Mouse (Mus musculus) right cerebral cortex, adult 18-20 months (tissue): ENCODE measurements around the gene Urad.
A peak's percentile ranks its signal among the peaks of the same experiment; 100 is the strongest.

Experiments used
- DNase-seq: peaks from one replicate; pipeline ENCODE4 v3.0.0; 2022; ENCODE audit warnings: mixed read lengths

Gene Urad

DNA sequence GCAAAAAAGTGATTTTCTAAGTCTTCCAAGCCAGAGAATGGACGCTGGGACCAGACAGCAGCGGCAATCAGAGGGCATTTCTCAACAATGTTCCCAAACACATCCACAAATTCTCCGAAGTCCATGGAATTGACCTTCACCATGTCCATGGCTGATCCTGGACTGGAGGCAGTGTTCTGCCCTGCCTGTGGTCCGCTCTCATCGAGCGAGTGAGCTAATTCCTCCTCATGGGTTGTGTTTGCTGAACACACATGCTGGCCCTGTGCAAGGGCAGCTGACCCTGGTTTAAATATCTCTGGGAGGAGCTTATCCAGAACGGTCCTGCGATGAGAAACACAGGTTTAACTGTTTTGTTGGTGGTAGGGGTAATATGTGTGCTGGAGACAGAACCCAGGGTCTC lies at the start of gene Urad:
TSS of gene Urad (minus strand) at position 258 of the 400 bp plus-strand sequence.
- DNase-seq: no peak

DNA sequence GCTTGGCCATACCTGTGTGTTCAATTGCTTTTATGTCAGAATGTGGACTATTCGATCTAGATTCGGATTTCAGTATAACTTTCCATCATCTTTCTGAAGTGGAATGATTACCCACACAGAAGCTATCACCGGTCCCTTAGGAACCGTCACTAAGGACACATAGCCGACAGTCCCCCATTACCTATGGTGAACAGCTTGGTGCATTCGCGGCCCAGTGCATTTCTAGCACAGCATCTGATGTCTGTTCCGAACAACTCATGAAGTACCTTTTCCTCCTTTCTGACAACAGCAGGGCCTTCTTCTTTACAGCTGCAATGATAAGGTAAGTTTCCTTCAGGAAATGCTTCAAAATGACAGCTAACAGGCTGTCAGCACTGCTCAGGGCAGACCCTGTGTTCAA lies 48.0 kb upstream of the Urad start:
- no peak for DNase-seq

DNA sequence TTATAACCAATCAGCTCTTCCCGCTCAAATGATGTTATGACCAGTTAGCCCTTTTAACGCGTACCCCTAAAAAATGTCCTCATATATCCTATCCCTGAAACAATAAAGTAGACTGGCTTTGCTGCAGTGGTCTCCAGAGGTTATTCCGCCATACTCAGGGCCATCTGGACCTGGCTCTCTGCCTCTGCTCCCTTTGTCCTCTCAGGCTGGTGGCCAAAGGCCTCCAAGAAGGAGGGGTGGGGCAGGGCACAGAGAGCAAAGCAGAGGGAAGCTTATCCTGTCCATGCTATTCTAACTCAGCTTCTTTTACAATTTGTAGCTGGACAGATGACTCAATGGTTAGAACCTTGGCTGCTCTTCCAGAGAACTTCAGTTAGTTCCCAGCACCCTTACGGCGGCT lies 46.0 kb upstream of the Urad start:
- DNase-seq: no peak

DNA sequence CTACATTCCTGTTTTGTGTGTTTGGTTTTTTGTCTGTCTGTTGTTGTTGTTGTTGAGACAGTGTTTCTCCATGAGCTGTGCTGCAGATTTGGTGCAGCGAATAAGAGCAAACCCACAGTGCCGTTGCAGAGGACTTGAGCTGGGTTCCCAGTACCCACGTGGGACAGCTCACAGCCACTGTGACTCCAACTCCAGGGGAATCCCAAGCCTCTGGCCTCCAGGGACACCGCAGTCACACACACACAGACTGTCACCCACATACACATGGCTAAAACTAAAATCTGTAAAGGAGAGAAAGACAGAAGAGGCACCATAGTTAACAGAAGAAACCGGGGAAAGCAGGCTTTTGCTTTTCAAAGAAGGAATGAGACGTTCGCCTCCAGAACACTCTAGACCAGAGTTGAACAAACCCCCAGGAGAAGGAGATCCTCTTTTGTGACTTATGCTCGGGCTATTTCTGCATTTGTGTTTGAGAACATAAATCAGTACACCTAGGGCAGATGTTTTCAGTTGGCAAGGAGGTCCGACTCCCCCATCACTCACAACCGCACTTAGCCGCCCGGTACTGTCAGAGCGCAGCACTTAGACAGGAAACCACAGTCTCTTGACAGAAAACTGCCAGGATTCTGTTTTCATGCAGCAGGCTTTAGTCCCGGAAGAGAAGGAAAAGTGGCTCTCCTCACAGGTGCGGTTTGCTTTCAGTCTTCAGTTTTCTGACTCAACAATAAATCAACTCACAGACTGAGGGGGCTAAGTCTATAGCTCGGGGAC lies 43.9 kb upstream of the Urad start:
- DNase-seq: no peak

DNA sequence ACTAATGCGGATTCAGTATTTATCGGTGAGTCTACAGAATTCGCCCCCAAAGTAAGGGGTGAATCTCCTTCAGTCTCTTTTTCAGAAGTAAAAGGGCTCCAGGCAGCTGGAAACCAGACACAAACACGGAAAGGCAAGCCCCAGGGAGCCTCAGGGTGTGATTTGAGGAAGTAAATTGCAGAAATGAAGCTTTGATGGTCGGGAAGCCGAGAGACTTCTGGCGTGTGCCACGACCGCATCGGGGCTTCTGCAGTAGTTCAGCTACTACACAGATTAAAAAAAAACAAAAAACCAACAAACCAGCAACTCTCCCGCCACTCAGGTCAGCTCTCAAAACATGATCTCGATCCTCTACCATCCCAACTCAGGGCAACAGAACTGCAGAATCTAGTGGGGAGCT lies 40.8 kb upstream of the Urad start:
- DNase-seq: no peak

DNA sequence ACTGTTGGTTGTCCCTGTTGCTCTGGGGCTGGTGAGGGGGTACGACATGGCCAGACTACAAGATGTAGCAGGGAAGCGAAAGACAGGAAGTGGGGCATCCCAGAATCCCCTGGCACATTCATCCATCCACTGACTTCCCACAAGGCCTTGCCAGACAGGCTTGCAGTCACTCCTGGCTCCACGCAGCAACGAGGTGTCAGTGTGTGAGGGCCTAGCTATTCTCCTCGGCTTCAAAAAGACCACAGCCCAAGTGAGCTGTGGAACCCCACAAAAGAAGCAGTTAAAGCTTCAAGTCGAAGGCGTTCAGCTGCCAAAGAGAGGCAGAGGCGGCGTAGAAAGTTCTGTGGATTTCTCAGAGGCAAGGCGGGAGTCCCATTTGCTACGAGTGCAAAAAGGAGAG lies 36.2 kb upstream of the Urad start:
- DNase-seq: no peak

DNA sequence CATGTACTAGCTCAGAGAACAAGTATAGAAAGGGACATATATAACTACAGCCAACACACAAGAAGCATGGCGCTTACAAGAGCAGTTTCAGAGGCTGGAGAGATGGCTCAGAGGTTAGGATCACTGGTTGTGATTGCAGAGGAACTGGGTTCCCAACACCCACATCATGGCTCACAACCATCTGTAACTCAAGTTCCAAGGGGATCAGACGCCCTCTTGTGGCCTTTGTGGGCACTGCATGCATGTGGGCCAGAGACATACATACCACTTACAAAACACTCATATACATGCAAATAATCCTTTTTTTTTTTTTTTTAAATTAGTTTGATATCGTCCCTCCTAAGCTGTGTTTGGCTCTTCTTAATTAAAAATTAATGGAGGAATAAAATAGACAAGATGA lies 35.3 kb upstream of the Urad start:
- DNase-seq: no peak

DNA sequence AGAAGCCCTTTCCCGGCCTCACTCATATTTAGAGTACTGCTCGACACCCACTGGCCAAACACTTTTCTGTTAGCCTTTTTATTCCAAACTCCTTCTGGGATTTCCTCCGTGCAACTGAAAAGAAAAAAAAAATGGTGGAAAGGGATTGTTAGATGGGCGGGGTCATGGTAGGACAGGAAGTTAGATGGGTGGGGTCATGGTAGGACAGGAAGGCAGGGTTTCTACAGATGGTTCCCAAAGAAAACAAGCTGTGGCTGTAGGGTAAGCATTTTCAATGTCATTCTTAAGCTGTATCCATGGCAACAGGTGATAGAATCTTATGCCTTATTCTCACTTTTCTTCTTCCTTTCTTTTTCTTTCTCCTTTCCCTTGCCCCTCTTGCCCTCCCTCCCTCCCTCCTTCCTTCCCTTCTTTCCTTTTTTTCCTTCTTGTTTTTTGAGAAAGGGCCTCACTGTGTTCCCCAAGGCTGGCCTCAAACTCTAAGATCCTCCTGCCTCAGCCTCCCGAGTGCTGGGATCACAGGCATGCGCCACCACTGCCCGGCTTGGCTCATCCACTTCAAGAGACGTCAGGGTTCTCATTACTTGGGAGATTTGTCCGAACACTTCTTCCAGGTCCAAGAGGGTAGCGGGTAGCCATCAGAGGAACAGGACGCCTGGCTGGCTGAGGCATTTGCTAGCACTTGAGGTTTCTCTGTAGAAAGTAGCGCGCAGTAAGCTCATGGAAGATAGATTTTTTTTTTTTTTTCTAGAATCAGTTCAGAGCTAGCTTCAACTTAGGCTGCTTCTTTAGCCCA lies 34.2 kb upstream of the Urad start:
- no peak for DNase-seq

DNA sequence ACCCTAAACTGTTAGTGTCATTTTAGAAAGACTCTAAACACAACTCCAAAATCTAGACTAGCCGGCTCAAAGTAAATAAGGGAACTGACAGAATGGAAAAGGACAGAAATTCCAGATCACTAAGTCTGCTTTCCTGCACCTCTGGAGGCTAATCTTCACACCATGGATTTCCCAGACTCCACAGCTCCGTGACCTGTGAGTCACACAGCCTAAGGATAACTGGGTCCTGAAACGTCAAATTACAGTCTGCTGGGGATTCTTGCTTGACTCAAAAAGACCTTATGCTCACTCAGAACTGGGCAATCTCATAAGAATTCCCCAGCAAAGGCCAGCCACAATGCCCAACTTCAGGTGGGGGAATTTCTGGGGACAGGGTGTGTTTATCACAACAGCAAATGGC lies 33.5 kb upstream of the Urad start:
- DNase-seq: no peak

DNA sequence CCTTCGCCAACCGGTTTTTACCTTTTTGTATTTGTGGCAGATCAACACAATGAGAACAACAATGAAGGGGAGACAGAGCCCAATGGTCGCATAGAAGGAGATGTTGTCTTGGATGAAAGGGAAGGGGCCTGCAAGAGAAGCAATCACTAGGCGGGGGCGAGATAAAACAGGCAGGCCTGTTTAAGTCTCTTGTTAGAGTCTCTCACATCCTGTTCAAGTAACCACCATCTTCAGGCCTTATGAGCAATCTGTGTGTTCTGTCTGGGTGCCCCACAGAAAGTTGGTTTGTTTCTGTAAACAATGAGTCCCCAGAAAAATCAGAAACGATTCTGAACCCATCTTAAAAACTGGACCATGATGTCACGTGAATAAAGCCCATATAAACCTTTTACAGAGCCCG lies 32.7 kb upstream of the Urad start:
- no peak for DNase-seq

DNA sequence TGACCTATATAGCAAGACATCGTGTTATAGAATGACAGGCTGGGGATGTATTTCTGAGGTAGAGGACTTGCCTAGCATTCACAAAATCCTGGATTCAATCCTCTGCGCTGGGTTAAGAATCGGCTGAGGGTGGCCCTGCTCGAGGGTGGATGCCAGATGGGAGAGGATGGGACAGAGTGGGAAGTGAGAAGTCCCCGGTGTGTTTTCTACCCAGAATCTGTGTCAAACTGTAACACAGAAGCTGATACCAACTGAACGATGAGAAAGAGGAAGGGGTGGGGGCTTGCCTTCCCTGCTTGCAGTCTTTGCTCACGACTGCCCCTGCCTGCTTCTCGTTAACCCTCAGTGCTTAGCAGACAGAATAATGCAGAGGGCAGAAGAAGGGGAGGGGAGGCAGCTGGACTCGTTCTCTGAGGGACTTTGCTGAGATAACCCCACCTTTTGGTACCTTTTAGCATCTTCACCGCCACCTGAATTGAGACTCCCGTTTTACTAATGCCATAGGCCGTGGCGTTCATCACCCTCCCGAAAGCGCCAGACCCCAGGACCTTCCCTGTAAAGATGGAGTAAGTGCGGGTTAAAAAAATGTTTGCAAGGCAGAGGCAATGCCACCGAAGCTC lies 32.0 kb upstream of the Urad start:
- DNase-seq: peak; percentile 75

DNA sequence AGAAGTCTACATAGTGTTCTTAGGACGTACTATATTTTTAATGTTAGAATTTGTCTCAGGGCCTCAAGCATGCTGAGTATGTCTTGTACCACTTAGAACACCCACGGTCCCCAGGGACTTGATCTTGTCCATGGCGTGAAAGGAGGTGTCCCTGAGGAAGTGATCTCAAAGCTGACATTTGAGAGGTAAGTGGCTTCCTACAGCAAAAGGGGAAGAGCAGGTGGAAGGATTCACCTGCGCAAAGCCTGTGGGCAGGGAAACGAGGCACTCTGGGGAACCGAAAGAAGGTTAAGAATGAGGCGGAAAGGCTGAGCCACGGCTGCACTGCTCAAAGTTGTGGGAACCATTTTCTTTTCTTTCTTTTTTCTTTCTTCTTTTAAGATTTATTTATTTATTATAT lies 29.7 kb upstream of the Urad start:
- DNase-seq: no peak

DNA sequence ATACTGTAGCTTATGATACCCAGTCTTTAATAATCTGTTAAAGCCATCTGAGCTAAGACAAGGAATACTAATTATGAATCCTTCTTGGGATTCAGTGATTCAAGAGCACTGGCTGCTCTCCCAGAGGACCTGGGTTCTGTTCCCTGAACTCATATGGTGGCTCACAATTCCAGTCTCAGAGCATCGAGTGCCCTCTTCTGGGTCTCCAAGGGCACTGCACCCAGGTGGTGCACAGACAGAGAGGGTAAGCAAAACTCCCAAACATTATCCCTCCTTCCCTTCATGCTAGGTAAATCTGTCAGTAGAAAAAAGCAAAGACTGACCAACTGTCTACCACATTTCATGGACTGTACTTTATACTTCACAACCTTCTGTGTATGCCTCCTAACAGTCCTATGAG lies 23.7 kb upstream of the Urad start:
- DNase-seq: no peak

DNA sequence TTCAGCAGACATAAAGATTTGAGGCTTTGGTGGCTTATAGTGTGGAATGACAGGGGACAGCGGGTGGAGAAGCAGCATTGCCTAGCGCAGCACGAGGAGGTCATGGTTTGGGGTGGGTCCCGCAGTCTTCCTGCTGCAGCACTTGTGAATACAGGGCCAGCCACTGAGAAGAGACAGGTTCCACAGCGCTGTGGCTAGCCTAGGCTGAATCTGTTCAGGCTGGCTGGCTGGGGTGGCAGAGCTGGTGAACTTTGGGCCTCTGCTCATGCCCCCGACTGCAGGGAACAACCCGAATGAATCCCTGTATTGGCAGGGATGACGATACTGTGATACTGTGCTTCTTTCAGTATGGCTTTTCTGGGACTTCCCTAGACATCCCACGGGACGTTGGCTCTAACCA lies 21.7 kb upstream of the Urad start:
- no peak for DNase-seq

DNA sequence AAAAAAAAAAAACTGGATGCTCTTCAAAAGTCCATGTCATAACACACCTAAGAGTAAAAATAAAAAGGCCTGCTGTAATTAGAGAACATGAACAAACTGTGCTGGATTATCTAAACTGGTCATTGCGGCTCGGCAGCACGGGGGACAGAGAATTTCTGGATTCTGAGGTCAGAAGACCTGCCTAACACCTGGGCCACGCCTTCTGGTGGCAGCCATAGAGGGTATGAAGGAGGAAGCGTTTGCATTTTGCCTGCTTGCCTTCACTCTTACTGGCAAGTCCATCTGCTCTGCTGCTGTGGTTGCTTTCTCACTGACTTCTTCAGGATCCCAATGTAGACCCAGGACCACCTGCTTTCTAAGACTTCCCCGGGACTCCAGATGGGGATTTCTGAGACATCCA lies 20.7 kb upstream of the Urad start:
- DNase-seq: no peak

DNA sequence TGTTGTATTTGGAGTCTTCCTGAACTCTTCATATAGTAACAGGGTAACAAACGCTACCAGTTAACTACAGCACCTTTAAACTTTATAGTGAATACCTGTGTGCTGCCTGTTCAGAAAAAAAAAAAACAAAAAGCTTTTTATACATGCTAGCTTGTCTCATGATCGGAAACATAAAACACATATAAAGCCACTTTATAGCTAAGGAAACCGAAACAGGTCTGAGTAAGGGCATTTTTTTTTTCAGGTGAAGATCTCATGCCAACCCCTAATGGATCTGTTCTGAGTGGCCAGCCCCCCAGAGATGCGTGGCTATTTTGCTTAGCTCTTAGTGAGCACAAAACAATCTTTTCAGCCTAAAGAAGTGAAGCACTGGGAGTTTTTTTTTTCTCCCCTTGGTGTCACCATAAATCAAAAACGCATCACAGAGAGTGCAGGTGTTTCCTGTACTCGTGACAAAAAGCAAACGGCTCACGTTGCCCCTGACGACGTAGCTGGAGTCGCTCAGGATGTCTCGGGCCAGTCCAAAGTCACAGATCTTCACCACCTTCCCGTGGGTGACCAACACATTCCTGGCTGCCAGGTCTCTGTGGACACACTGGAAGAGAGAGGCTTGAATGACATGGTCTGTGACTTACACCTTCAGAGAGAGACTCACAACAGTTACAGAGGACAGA lies 18.6 kb upstream of the Urad start:
- no peak for DNase-seq

DNA sequence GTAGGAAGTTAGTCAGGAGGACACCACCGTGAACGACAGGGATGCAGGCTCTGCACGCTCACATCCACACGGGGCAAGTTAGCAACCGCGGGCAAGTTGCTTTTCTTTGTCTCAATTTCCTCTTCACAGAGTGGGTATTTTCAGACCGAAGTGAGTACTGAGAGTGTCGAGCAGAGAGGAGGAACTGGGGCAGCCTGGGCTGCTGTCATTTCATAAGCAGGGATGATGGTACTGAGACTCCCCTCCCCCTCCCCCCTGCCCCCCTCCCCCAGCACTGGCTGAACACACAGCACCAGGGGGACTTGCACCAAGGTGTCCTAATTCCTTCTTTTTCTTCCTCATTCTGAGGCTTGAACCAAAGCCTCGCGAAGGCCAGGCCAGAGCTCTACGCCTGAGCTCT lies 17.3 kb upstream of the Urad start:
- DNase-seq: no peak

DNA sequence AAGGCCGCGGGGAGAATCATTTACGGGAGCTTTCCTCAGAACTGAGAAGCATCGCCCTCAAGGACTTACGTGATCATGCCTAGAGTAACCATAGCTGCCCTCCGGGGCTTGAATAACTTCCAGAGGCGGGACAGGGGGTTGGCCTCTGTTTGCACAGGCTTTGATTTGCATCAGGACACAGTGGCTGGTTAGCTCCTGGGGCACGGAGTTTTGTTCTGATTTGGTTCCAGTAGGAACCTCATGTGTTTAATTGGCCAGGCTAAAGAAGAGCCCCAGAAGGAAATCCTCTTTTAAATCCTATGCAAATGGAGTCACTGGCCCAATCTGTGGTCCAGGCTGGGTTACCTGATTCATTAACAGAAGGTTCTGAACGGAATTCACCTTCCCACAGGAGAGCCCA lies 16.7 kb upstream of the Urad start:
- DNase-seq: no peak

DNA sequence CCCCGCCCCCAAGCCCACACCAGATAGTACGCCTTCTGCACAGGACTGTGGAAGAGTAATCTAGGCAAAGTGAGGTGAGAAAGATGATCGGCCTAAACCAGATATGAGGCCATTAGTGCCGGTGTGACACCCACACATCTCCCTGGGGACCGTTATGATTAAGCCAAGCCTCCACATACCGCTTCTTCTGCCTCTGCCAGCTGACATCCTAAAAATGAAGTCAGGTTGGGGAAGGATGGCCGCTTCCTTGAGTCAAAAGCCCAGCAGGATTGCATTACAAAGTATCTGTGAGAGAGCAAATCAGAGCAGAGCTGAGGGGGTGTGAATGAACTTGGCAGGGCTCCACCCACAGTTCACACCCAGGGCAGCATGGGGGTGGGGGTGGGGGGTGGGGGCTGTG lies 10.5 kb upstream of the Urad start:
- DNase-seq: no peak

DNA sequence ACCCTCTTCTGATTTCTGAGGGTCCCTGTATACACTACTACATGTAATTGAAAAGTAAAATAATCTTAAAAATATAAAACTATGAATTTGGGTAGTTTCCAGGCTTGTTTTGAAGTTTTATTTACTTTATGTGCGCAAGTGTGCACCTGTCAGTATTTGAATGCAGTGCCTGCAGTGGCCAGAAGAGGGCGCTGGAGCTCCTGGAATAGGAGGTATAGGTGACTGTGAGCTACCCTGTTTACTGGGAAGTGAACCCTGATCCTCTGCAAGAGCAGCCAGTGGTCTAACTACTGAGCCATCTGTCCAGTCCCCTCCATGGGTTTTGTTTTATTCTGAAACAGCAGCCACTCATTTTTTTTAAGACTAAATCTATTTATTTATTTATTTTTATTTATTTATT lies 9.3 kb upstream of the Urad start:
- peak; percentile 20 for DNase-seq

DNA sequence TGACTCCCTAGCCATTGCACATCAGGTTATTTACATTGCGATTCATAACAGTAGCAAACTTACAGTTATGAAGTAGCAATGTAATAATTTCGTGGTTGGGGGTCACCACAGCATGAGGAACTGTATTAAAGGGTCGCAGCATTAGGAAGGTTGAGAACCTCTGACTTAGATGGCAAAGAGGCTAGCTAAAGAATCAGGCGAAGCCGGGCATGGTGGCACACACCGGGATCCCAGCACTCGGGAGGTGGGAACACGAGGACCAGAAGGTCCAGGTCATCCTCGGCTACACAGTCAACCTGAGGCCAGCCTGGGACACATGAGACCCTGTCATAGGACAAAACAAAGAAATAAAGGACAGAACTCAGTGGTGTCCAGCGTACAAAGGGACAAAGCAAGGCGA lies 7.7 kb upstream of the Urad start:
- DNase-seq: no peak

DNA sequence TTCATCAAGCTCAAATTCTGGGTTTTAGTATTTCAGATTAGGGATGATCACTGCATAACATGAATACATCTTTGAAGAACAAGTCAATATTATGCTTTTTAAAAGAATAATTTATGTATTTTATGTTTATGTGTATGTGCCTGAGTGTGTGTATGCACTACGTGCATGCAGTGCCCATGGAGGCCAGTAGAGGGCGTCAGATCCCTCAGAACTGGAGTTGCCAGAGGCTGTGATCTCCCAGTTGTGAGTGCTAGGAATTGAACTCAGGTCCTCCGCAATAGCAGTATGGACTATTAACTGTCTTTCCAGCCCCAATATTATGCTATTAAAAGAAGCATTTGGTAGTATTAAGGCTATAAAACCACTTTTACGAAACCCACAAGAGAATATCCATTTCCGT lies 5.4 kb upstream of the Urad start:
- DNase-seq: no peak

DNA sequence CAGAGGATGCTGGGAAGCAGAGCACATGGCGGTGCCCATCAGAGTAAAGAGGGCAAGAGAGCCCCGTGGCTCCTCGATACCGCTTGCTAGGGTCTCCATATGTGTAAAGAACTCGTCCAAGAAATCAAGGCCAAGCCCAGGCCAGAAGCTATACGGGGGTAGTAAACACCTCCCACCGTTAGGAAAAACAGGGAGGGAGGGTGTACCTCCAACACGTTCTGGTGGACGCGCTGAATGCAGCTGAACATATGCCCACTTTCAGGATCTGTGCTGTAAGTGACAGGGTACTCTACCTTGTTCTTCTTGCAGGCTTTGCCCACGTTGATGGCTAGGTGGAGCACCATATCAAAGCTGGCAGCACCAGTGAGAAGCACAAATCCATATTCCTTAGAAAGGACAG lies 3.7 kb upstream of the Urad start:
- DNase-seq: no peak
